Mouse (Mus musculus) liver, embryonic 14.5 days (tissue): ENCODE measurements around the gene Lnpep. TPM values are rescaled to one million over a fixed set of nuclear protein-coding genes. Genes with fewer than 3 reads are reported as not detected.
A peak's percentile ranks its signal among the peaks of the same experiment; 100 is the strongest.

ENCODE experiments used
- ATAC-seq: fragments of 200-750 bp; cut with Nextera tagmentation; 2 replicates; pipeline ENCODE4 v1.8.0; 2017; ENCODE audit warnings: moderate number of reproducible peaks, mild to moderate bottlenecking, moderate library complexity; ENCODE audit not compliant: insufficient read depth
- DNase-seq, 3 experiments: peaks; one replicate each; pipeline ENCODE4 v3.0.0-alpha.2; 2012 to 2013; ENCODE audit warnings: low read depth in 3 of 3, low spot score in 3 of 3
- H3K27ac ChIP-seq: fragments of 300-500 bp; sonication (generic); 2 replicates; pipeline ENCODE4 v1.5.1; 2014; ENCODE audit warnings: moderate library complexity, mild to moderate bottlenecking, control low read depth, inconsistent platforms
- H3K27me3 ChIP-seq: fragments of 300-500 bp; sonication (generic); 2 replicates; pipeline ENCODE4 v1.6.1; 2014; ENCODE audit warnings: mild to moderate bottlenecking, low read length, moderate library complexity; ENCODE audit not compliant: control insufficient read depth, insufficient read depth
- H3K36me3 ChIP-seq: fragments of 300-500 bp; sonication (generic); replicated peaks from 2 replicates; pipeline ENCODE4 v1.6.1; 2014; ENCODE audit warnings: low read depth; ENCODE audit not compliant: control insufficient read depth, insufficient read depth
- H3K4me1 ChIP-seq, 2 experiments: fragments of 200-500 bp in 1 of 2; fragments of 300-500 bp in 1 of 2; sonication (generic) in 1 of 2; replicated peaks; 2 replicates each; pipeline ENCODE4 v1.6.1; 2012 to 2014; ENCODE audit warnings: antibody characterized with exemption in 1 of 2, inconsistent platforms in 1 of 2, low read length in 1 of 2; ENCODE audit not compliant: control insufficient read depth in 2 of 2, insufficient read depth in 2 of 2
- H3K4me2 ChIP-seq: fragments of 300-500 bp; sonication (generic); 2 replicates; pipeline ENCODE4 v1.6.1; 2014; ENCODE audit warnings: low read depth, mild to moderate bottlenecking, control low read depth, moderate library complexity
- H3K4me3 ChIP-seq, 2 experiments: fragments of 200-500 bp in 1 of 2; fragments of 300-500 bp in 1 of 2; sonication (generic) in 1 of 2; 2 replicates each; pipeline ENCODE4 v1.5.1; 2012 to 2014; ENCODE audit warnings: low read depth in 2 of 2, low read length in 2 of 2, mild to moderate bottlenecking in 2 of 2, control low read depth in 1 of 2, inconsistent platforms in 1 of 2, moderate library complexity in 1 of 2; ENCODE audit not compliant: insufficient read depth in 1 of 2
- H3K9ac ChIP-seq: fragments of 300-500 bp; sonication (generic); replicated peaks from 2 replicates; pipeline ENCODE4 v1.6.1; 2014; ENCODE audit warnings: mild to moderate bottlenecking, control low read depth, moderate library complexity
- H3K9me3 ChIP-seq: fragments of 300-500 bp; sonication (generic); 2 replicates; pipeline ENCODE4 v1.6.1; 2016; ENCODE audit warnings: low read length, mixed read lengths; ENCODE audit not compliant: control insufficient read depth
- CTCF ChIP-seq: IDR thresholded peaks from 2 replicates; pipeline ENCODE4 v1.5.1; 2016; ENCODE audit warnings: antibody characterized with exemption, low read depth, control low read depth
- EP300 ChIP-seq: IDR thresholded peaks from 2 replicates; pipeline ENCODE4 v1.6.1; 2016; ENCODE audit warnings: antibody characterized with exemption, low read depth
- WGBS: fragments of 180-500 bp; shearing (Covaris S2); extraction: QIAGEN DNeasy Blood & Tissue Kit; methylation state at CpG from one replicate; pipeline ENCODE4 v1.1.7; 2014; ENCODE audit not compliant: insufficient replicate concordance; 5-methylcytosine and 5-hydroxymethylcytosine counted together
- polyA plus RNA-seq, 2 experiments: library from polyadenylated mRNA; depleted of rRNA in 1 of 2; stranded (reverse) in 1 of 2; unstranded in 1 of 2; fragments of >200 nt; fragmentation: Nextera tagmentation in 1 of 2; extraction: Ambion mirVana in 1 of 2; gene quantifications; 2 replicates each; pipeline versions ENCODE4 v1.2.1 to v1.2.3; 2012 to 2014

Lnpep gene
- polyA plus RNA-seq (2012; rRNA removed), result 3.0 and 3.5 TPM in 2 replicates
- polyA plus RNA-seq (2014; fragmentation: Nextera tagmentation; extraction: Ambion mirVana), result 2.1 and 2.3 TPM in 2 replicates

DNA sequence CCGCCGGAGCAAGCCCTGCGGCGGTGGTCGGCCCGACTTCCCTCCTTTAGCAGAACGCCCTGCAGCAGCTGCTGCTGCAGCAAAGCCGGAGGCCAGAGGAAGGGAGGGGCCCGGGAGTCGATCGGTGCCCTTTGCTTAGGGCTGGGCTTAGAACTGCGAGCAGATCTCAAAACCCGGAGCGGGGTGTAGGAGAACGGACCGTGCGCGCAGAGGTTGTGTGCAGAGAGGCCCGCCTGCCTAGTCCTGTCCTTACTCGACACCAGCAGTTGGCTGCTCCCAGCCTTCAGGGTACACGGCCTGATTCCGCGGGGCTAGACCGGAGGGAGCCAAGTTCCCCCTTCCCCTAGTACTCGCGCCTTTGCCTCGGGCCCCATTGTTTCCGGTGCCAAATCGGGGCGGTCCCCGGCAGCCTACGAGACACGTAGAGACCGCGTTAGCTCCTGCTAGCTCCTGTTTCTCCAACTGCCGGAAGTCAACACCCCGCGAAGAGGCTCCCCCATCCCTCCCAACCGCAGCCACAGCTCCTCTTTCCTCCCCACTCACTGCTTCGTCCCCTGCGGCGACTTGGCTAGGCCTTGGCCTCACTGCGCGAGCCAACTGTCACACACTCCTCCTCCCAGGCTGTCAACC is at the start of gene Lnpep:
TSS of gene Lnpep (minus strand) at position 94 of the 630 bp plus-strand sequence.
- peak within 1 kb of the TSS; percentile 90 for H3K27ac ChIP-seq
- peak; percentile 80 to 88 (median 81) for DNase-seq

DNA sequence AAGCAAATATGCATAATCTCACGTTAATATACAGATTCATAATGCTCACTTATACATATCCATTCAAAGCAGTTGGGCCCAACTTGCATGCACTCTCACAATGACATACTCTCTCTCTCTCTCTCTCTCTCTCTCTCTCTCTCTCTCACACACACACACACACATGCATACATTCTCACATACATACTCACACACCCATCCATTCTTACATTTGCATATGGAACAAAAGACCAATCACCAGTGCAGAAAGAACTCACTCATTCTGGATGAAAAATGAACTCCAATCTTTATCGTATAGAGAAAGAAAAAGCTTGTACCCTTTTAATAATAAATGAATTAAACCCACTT is 31.0 kb upstream of the Lnpep start:
- H3K4me3 ChIP-seq, result no peak overlapping the region
- no peaks in the 10 kb centered on the region for H3K36me3 ChIP-seq
- no peak overlapping the region for H3K27ac ChIP-seq
- no peak overlapping the region for H3K9ac ChIP-seq
- no peaks in the 10 kb centered on the region for H3K9me3 ChIP-seq
- no peaks in the 10 kb centered on the region for H3K4me1 ChIP-seq
- 31% methylated on average over 2 of the region's 2 CpGs for WGBS
- no peak for ATAC-seq
- no peak for DNase-seq
- TF ChIP-seq CTCF (no peak), EP300 (no peak)
- H3K4me2 ChIP-seq, result no peak overlapping the region
- no peaks in the 10 kb centered on the region for H3K27me3 ChIP-seq

More for the DNA sequence above, at the start of gene Lnpep:
- Histone ChIP-seq H3K4me3 (peak within 1 kb of the TSS; percentile 79 to 92), H3K4me1 (peaks cover 6 to 12% of the 10 kb centered on the region in 2 experiments; a peak in 3 of 4 replicates), H3K9ac (peak within 1 kb of the TSS; percentile 94), H3K36me3 (no peaks in the 10 kb centered on the region), H3K4me2 (peak within 1 kb of the TSS; percentile 91), H3K27me3 (no peaks in the 10 kb centered on the region), H3K9me3 (no peaks in the 10 kb centered on the region)
- TF ChIP-seq EP300, result peak; percentile 17
- TF ChIP-seq CTCF, result no peak
- peak; percentile 88 for ATAC-seq
- WGBS, result under 1% methylated on average over 44 of the region's 44 CpGs

DNA sequence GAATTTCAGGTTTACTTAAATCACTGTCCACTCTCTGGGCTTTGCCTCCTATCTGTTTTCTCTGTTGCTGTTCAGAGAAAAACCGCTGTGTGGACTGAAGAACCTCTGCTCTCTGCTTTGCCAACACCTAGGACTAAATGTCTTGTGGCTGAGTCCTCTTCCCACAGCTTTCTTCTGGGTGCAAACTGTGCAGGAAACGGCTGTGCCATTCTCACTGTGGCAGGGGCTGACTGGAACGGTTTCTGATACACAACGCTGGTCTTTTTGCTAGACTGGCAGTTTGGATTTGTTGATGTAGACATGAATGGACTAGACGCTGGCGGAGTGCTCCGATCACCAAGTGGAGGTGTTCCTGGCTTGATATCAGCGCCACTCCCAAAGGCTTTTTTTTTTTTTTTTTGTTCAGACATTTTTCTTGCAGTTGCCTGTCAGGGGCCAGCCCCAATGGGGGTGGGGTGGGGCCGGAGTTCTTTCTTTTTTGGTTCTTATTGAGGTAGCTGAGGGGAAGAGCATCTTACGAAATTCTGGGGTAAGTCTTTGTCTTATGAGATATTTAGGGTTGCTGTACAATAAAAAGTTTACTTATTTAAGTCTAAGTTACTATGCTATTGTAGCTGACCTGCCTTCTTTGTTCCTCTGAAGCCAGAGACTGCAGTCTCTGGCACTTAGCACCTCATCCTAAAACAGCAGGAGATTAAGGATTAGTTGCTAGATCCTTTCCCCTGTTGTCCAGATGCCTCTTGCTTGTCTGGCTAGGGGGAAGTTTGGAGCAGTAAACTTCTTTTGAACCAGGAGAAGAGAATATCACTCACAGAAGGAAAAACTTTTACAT is 30.4 kb upstream of the Lnpep start:
- Histone ChIP-seq H3K9ac (no peak overlapping the region), H3K27ac (no peak overlapping the region), H3K27me3 (no peaks in the 10 kb centered on the region), H3K4me1 (no peaks in the 10 kb centered on the region), H3K9me3 (no peaks in the 10 kb centered on the region), H3K4me2 (no peak overlapping the region), H3K36me3 (no peaks in the 10 kb centered on the region), H3K4me3 (no peak overlapping the region)
- DNase-seq (no peak), ATAC-seq (no peak)
- WGBS, result 12% methylated on average over 10 of the region's 10 CpGs
- TF ChIP-seq EP300 (no peak), CTCF (no peak)

DNA sequence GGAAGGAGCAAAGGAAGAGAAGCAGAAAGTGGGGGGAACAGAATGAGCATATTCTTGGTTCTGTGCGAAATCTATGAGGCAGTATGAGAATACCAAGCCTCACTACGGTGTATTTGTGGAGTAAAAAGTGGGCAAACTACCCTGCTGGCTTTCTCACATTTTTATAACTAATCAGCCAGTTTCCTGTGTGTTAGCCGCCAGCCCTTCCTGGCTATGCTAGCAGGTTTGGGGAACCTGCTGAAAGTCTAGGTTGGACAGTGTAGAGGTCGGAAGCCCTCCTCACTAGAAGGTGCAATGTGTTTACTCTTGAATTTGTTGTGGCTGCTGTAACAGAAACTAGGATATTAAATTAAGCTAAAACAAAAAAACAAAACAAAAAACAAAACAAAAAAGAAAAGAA is 27.7 kb upstream of the Lnpep start:
- ATAC-seq, result no peak

DNA sequence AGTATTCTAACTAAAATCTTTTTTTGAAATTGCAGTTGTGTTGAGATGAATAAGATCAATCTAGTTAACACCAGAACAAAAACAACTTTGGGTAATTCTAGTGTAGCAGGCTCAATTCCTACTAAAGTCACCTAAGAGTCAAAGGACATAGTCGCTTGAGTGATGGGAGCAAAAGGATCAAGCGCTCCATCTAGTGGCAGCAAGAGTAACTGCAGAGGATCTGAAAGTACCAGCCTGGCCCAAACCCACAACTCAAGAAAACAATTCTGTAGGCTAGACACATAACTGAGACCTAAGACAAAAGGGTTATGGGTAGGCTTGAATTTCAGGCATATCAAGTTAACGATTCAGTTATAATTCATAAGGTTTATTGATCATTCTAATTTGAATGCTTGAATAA is 20.9 kb upstream of the Lnpep start:
- TF ChIP-seq CTCF (peak; percentile 89), EP300 (no peak)
- ATAC-seq, result no peak
- WGBS, result 2% methylated on average over 3 of the region's 3 CpGs

More for the DNA sequence above, 27.7 kb upstream of the Lnpep start:
- H3K4me3 ChIP-seq, result no peak overlapping the region
- H3K9ac ChIP-seq, result no peak overlapping the region
- no peaks in the 10 kb centered on the region for H3K36me3 ChIP-seq
- 28% methylated on average over 4 of the region's 4 CpGs for WGBS
- H3K4me1 ChIP-seq, result no peaks in the 10 kb centered on the region
- no peak for DNase-seq
- H3K9me3 ChIP-seq, result no peaks in the 10 kb centered on the region
- no peak for TF ChIP-seq CTCF
- TF ChIP-seq EP300, result no peak
- no peaks in the 10 kb centered on the region for H3K27me3 ChIP-seq
- H3K27ac ChIP-seq, result no peak overlapping the region
- no peak overlapping the region for H3K4me2 ChIP-seq

More for the DNA sequence above, 20.9 kb upstream of the Lnpep start:
- Histone ChIP-seq H3K4me1 (no peaks in the 10 kb centered on the region), H3K27ac (no peak overlapping the region), H3K27me3 (no peaks in the 10 kb centered on the region), H3K9ac (no peak overlapping the region), H3K4me2 (no peak overlapping the region), H3K9me3 (no peaks in the 10 kb centered on the region), H3K36me3 (no peaks in the 10 kb centered on the region), H3K4me3 (no peak overlapping the region)
- DNase-seq, result peak in 2 of 3 experiments; percentile 32 to 35
